Mouse (Mus musculus): ENCODE data around the gene Plxnb2.

- TF ChIP-seq CTCF (IDR thresholded peaks at IDR 0.05; ENCODE audit: low read depth) (no peak), EP300 (IDR thresholded peaks at IDR 0.05; ENCODE audit: low read depth) (no peak)
These were observed 57.8 kb downstream of the Plxnb2 start, which contains the start of gene Tubgcp6 for GRCm38 (mm10) chr15:89122649-89123366.
